Mouse (Mus musculus) intestine, postnatal 0 days (tissue): ENCODE data around the gene Wwox. TPM values are rescaled to one million over a fixed set of nuclear protein-coding genes. Genes with fewer than 3 reads are reported as not detected.

Experiments used
- ATAC-seq: fragments of 200-750 bp; cut with Nextera tagmentation; 2 replicates; pipeline ENCODE4 v1.8.0; 2017; ENCODE audit warnings: mild to moderate bottlenecking, moderate TSS enrichment, moderate library complexity
- H3K27ac ChIP-seq: fragments of 300-500 bp; sonication (generic); 2 replicates; pipeline ENCODE4 v1.5.1; 2014; ENCODE audit warnings: mild to moderate bottlenecking, low read depth, low read length, moderate library complexity
- H3K27me3 ChIP-seq: fragments of 300-500 bp; sonication (generic); replicated peaks from 2 replicates; pipeline ENCODE4 v1.6.1; 2014; ENCODE audit warnings: low read length, mixed read lengths; ENCODE audit not compliant: control insufficient read depth, insufficient read depth
- H3K36me3 ChIP-seq: fragments of 300-500 bp; sonication (generic); 2 replicates; pipeline ENCODE4 v1.6.1; 2014; ENCODE audit warnings: mild to moderate bottlenecking, moderate library complexity; ENCODE audit not compliant: control insufficient read depth, insufficient read depth
- H3K4me1 ChIP-seq: fragments of 300-500 bp; sonication (generic); replicated peaks from 2 replicates; pipeline ENCODE4 v1.6.1; 2014; ENCODE audit warnings: antibody characterized with exemption, low read length, mixed read lengths; ENCODE audit not compliant: control insufficient read depth, insufficient read depth
- H3K4me2 ChIP-seq: fragments of 300-500 bp; sonication (generic); replicated peaks from 2 replicates; pipeline ENCODE4 v1.6.1; 2014; ENCODE audit warnings: low read depth, mild to moderate bottlenecking, moderate library complexity
- H3K4me3 ChIP-seq: fragments of 300-500 bp; sonication (generic); 2 replicates; pipeline ENCODE4 v1.5.1; 2014; ENCODE audit warnings: low read depth, low read length
- H3K9ac ChIP-seq: fragments of 300-500 bp; sonication (generic); 2 replicates; pipeline ENCODE4 v1.6.1; 2014; ENCODE audit warnings: mild to moderate bottlenecking, low read depth, low read length
- H3K9me3 ChIP-seq: fragments of 300-500 bp; sonication (generic); 2 replicates; pipeline ENCODE4 v1.6.1; 2016; ENCODE audit warnings: mixed run types; ENCODE audit not compliant: control insufficient read depth
- CTCF ChIP-seq: sonication (generic); IDR thresholded peaks from 2 replicates; pipeline ENCODE4 v1.5.1; 2016; ENCODE audit warnings: low read depth, mild to moderate bottlenecking, control low read depth, antibody characterized with exemption, moderate library complexity
- WGBS: fragments of 180-500 bp; shearing (Covaris S2); extraction: QIAGEN DNeasy Blood & Tissue Kit; methylation state at CpG from one replicate; pipeline ENCODE4 v1.1.7; 2014; 5-methylcytosine and 5-hydroxymethylcytosine counted together
- polyA plus RNA-seq: library from polyadenylated mRNA; unstranded; fragments of >200 nt; fragmentation: Nextera tagmentation; extraction: Ambion mirVana; gene quantifications from 2 replicates; pipeline ENCODE4 v1.2.1, GENCODE M21; 2015

Gene Wwox
- polyA plus RNA-seq, 1 experiment from 2014 or later: 7.1 TPM

DNA sequence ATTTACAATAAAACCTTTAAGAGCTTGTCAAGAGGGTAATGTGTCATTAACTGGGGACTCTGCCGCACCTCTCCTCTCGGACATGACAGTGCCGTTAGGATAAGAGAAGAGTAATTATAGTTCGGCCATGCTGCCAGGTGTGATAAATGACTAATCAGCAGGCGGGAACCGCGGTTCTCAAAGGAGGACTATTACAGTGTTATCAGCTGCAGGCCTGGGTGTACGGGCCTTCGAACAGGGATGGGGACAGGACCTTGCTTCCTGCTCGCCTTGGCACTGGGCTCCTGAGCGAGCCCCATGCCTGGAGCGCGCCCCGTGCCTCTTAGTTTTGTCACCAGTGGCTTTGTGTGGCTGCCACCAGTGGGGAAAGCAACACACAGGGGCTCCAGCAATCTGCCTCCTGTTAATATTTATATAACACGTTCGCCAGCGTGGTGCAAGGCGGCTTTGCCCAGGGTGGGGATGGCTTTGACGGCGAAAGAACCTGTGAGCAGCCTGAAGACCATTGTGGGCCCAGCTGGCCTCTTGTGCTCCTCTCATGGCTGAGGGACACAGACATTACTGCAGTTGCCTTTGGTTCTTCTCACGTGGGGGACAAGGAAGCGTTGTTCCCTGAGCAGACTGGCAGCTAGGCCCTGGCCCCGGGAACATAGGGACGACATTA is 711.1 kb downstream of the Wwox start:
- no peak for TF ChIP-seq CTCF
- Histone ChIP-seq H3K9ac (no peak overlapping the region), H3K27ac (no peak overlapping the region), H3K4me1 (no peaks in the 10 kb centered on the region), H3K36me3 (no peaks in the 10 kb centered on the region), H3K27me3 (no peaks in the 10 kb centered on the region), H3K4me2 (peak overlapping the region; percentile 43), H3K4me3 (no peak overlapping the region), H3K9me3 (no peaks in the 10 kb centered on the region)
- 0 out of 2 replicates have a peak, but pooled peaks have one; percentile 36 for ATAC-seq
- WGBS: 40% methylated on average over 24 of the region's 24 CpGs

DNA sequence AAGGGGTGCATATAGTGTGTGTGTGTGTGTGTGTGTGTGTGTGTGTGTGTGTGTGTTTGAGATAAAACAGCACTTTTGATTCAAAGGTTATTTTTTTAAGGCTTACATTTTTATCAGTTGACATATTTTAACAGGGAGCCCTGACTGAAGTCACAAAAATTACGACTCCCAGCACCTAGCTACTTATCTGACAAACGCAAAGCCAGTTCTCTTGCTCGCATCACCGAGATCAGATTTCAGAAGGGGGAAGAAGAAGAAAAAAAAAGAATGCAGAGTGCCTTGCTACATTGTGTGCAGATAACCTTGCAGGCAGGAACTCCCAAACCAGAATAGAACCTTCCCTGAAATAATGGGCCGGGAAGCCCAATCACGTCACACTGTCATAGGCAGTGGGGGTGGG is 712.0 kb downstream of the Wwox start:
- Histone ChIP-seq H3K4me3 (no peak overlapping the region), H3K9ac (no peak overlapping the region), H3K4me2 (no peak overlapping the region), H3K27me3 (no peaks in the 10 kb centered on the region), H3K9me3 (no peaks in the 10 kb centered on the region), H3K36me3 (no peaks in the 10 kb centered on the region), H3K27ac (no peak overlapping the region), H3K4me1 (no peaks in the 10 kb centered on the region)
- TF ChIP-seq CTCF: no peak
- ATAC-seq: no peak
- 39% methylated on average over 6 of the region's 6 CpGs for WGBS

DNA sequence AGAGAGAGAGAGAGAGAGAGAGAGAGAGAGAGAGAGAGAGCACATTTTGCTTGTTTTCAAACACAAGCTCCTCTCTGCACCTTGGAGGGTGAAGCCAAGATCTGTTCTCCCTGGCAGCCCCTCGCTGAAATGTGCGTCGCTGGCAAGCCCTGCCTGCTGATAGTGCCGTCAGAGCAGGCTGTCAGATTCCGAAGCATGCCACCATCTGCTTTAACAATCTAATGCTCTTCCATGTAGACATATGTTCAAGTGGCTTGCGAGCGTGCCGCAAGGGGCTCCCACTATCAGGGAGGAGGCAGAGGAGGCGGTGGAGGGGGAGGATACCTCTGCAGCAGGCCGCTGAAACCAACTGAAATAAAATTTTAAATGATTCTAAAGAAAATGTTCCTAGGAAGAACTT is 714.6 kb downstream of the Wwox start:
- Histone ChIP-seq H3K27ac (no peak overlapping the region), H3K4me1 (no peaks in the 10 kb centered on the region), H3K4me2 (no peak overlapping the region), H3K36me3 (no peaks in the 10 kb centered on the region), H3K9ac (no peak overlapping the region), H3K27me3 (no peaks in the 10 kb centered on the region), H3K4me3 (no peak overlapping the region), H3K9me3 (no peaks in the 10 kb centered on the region)
- ATAC-seq: no peak
- 74% methylated on average over 10 of the region's 10 CpGs for WGBS
- no peak for TF ChIP-seq CTCF

DNA sequence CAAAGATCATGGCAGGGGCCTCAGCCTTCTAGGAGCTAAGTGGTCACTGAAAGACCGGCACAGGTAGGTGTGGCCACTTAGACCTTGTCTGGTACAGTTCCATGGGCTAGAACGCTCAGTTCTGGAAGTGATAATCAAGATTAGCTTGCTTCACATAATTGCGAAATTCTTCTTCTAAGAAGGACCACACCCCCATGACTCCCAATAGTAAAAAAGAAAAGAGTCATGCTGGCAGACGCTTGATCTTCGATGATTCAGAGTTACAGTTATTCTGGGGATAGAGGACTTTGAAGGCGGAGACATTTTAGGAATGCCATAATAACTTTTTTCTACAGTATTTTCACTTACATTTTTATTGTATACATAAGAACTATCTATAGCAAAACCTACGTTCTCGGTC is 716.7 kb downstream of the Wwox start:
- Histone ChIP-seq H3K9ac (no peak overlapping the region), H3K4me2 (no peak overlapping the region), H3K4me1 (no peaks in the 10 kb centered on the region), H3K27me3 (no peaks in the 10 kb centered on the region), H3K4me3 (no peak overlapping the region), H3K36me3 (no peaks in the 10 kb centered on the region), H3K27ac (no peak overlapping the region), H3K9me3 (no peaks in the 10 kb centered on the region)
- no peak for TF ChIP-seq CTCF
- WGBS: 53% methylated on average over 8 of the region's 8 CpGs
- peak; percentile 41; the same call in 1 of the 2 replicates for ATAC-seq

DNA sequence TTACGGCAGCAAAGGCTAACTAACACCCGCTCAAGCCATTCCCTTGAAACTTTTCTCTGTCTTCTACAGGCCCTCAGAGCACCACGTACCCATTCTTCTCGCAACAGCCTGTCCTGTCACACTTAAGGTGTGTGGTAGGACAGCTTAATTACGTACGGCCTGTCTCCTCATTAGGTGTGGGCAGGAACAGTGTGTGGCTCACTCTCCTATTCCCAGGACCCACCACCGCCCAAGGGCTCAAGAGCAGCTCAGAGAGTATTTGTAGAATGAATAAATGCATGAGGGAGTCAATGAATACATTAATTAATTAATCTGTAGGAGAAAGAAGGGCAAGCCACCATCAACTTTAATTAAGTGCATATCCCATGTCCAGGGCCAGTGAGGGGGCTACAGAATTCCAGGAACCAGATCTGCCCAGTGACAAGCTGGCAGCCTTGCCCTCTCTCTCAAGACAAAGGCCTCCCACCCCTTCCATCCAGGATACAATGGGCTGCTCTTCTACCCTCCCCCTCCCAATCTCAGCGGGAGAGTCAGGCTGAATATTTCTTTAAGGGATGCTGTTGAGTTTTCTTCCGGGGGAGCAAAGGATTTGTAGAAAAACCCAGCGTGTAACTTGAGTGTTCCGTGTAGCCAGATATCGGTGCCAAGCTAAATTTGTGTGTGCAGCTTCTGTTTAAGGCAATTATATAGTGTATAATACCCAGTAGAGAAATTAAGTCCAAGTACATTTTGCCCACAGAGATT is 718.7 kb downstream of the Wwox start:
- Histone ChIP-seq H3K4me3 (no peak overlapping the region), H3K27me3 (0 out of 2 replicates have a peak, but pooled peaks cover under 1% of the 10 kb centered on the region), H3K4me1 (no peaks in the 10 kb centered on the region), H3K9ac (no peak overlapping the region), H3K9me3 (no peaks in the 10 kb centered on the region), H3K27ac (no peak overlapping the region), H3K36me3 (no peaks in the 10 kb centered on the region), H3K4me2 (no peak overlapping the region)
- WGBS: 69% methylated on average over 12 of the region's 12 CpGs
- no peak for TF ChIP-seq CTCF
- no peak for ATAC-seq

DNA sequence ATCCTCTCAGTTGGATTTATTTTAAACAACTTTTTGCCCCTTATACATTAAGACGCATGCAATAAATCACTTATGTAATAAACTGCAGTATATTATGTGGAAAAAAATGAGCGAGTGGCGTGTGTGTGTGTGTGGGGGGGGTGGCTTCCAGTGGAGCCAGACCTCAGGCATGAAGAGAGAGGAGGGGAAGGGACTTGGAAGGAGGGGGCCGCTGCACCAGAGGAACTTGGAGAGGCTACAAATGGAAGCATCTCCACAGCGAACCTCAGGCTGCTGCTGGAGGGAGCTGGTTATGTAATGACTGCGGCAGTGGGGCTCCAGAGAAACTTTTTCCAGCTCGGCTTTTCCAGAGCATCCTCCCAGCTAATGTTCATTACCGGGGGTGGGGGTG is 719.3 kb downstream of the Wwox start:
- Histone ChIP-seq H3K27ac (no peak overlapping the region), H3K27me3 (0 out of 2 replicates have a peak, but pooled peaks cover 4% of the 10 kb centered on the region), H3K9ac (no peak overlapping the region), H3K9me3 (no peaks in the 10 kb centered on the region), H3K4me2 (peak overlapping the region; percentile 74), H3K4me3 (peak overlapping the region; percentile 43; the same call in 1 of the 2 replicates), H3K4me1 (no peaks in the 10 kb centered on the region), H3K36me3 (no peaks in the 10 kb centered on the region)
- WGBS: 13% methylated on average over 8 of the region's 8 CpGs
- no peak for TF ChIP-seq CTCF
- ATAC-seq: no peak
